Mouse (Mus musculus): ENCODE data around the gene H2afx. TPM values are rescaled to one million over a fixed set of nuclear protein-coding genes. Genes with fewer than 3 reads are reported as not detected.

H2afx gene
- polyA plus RNA-seq (2012): 682 and 860 TPM in 2 replicates

GRCm38 (mm10) chr9:44334396-44335330 lies at the start of gene H2afx:
H2afx (plus strand) TSS chr9:44334694.
- no peak for TF ChIP-seq GATA1 (IDR thresholded peaks at IDR 0.05; ENCODE audit: low read length)

- no peak for TF ChIP-seq GATA1 (IDR thresholded peaks at IDR 0.05; ENCODE audit: low read length)
Measured at GRCm38 (mm10) chr9:44286256-44286850, 48.1 kb upstream of the H2afx start.

DNA sequence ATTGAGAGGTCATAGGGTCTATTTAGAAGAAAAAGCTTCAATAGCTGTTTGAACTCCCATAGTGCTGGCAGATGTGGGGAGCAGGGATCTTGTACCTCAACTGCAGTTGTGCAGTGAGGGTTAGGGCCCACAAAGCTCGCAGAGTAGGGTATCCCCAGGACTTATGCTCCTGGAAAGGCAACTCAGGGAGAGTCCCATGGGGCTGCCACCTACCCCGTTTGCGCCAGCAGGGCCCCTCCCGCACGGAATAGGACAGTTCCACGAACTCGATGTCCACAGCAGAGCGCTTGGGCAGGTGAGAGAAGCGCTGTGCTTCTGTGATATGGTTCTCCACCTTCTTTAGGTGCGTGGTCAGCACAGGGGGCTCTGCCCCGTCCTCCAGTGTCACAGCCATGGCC lies 47.5 kb upstream of the H2afx start:
- no peak for TF ChIP-seq GATA1 (IDR thresholded peaks at IDR 0.05; ENCODE audit: low read length)

- TF ChIP-seq GATA1 (IDR thresholded peaks at IDR 0.05; ENCODE audit: low read length): no peak
Measured at GRCm38 (mm10) chr9:44287401-44288075, 47.0 kb upstream of the H2afx start.

- TF ChIP-seq GATA1 (IDR thresholded peaks at IDR 0.05; ENCODE audit: low read length): peak; percentile 20
Measured at GRCm38 (mm10) chr9:44288076-44288958, 46.2 kb upstream of the H2afx start, which contains the start of gene Abcg4. Abcg4 (minus strand) TSS chr9:44288615.

GRCm38 (mm10) chr9:44288959-44289291 lies 45.6 kb upstream of the H2afx start:
- no peak for TF ChIP-seq GATA1 (IDR thresholded peaks at IDR 0.05; ENCODE audit: low read length)

DNA sequence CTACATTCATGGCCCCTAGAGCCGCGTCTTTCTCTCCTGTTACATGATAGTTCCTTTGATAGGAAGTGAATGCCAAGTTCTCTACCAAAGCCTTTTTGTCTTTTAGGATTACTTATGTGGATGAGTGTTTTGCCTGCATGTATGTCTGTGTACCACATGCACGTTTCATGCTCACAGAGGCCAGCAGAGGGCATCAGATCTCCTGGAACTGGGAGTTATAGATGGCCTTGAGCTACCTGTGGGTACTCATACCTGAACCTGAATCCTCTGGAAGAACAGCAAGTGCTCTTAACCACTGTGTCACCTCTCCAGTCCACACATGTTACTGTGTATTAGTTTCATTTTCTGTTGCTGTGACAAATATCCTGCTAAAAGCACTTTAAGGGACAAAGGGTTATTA lies 42.0 kb upstream of the H2afx start:
- no peak for TF ChIP-seq GATA1 (IDR thresholded peaks at IDR 0.05; ENCODE audit: low read length)

DNA sequence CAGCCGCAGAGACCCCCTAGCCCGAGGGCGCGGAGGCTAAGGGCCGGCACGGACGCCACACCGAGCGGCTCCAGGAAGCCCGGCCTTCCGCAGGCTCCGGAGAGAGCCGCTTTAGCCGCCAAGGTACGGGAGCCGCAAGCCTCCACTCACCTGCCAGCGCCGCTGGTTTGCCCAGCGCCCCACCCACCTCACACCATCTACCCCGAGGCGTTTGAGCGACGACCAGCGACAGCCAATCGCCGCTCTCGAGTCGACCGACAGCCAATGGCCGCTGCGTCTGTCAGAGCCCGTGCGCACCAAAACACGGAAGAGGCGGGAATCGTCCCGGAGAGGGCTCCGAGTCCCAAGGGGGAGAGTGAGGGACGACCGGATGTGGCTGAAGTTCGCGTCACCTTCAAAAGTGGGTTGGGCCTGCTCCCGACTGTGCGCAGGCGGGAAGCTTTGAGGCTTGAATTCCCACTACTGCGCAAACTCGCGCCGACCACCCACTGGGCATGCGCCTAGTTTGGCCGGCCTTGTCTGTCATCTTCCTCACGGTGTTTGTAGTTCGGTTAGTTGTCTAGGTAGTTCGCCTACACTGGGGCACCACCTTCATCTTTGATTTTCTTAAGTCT lies 28.9 kb upstream of the H2afx start, which contains the start of gene Hinfp:
Gene Hinfp, minus strand, starts transcription at position 206 of the 614 bp plus-strand sequence.
- TF ChIP-seq GATA1 (IDR thresholded peaks at IDR 0.05; ENCODE audit: low read length): no peak

GRCm38 (mm10) chr9:44306532-44306931 lies 28.0 kb upstream of the H2afx start:
- no peak for TF ChIP-seq GATA1 (IDR thresholded peaks at IDR 0.05; ENCODE audit: low read length)

- no peak for TF ChIP-seq GATA1 (IDR thresholded peaks at IDR 0.05; ENCODE audit: low read length)
Measured at GRCm38 (mm10) chr9:44307248-44307647, 27.2 kb upstream of the H2afx start.

DNA sequence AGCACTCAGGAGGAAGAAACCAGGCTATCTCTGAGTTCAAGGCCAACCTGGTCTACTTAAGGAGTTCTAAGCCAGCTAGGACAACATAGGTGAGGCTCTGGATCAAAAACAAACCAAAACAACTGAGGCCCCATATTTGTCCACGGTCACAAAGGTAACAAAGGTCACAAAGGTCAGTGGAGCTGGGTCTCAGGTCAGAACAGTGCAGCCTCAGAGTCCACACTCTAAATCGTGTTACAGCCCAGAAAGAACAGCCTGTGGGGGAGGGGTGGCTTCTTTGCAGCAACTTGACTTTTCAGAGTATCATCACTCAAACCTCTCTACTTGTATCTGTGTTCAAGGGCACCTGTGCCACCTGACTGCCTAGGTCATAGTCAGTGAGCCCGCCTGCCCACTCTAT lies 24.7 kb upstream of the H2afx start:
- TF ChIP-seq GATA1 (IDR thresholded peaks at IDR 0.05; ENCODE audit: low read length): no peak

- TF ChIP-seq GATA1 (IDR thresholded peaks at IDR 0.05; ENCODE audit: low read length): no peak
Measured at GRCm38 (mm10) chr9:44310750-44311135, 23.8 kb upstream of the H2afx start.

DNA sequence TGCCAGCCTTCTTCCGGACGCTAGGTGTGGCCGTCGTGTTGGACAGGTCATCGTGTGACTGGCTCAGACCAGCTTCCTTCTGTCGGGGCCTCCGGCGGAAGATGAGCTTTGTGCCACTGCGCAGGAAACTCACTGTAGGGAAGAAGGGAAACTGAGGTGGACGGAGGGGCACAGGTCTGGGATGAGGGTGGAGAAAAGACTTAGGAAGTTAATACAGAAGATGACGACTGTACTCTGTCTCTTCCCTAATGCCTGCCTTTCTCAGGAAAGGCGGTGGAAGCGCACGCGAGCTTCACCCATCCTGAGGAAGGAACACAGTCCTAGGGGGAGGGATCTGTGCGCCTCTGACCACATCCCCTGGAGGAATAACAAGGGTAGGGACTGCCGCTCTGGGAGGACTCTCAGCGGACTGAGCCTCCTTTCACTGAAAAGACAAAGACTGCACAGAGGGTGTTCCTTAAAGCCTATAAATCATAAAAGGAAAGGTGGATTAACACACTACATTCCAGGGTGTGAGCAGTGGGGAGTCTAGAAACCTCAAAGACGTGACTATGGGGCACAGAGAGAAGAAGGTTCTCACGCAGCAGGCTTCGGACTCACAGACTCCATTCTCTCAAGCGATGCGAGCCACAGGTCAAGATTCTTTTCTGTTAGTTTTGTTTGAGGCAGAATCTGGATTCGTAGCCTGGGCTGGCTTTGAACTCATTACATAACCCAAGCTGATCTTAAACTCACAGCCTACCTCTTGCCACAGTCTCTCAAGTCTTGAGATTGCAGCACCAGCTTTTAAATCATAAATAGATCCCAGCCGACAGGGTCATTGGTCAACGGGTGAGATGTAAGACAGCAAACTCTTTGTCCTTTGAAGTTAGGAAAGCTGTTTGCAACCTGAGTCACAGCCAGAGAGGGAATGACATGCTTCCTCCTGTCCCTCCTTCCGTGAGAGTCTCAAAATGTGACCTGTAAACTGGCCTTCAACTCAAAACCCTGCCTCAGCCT lies 23.1 kb upstream of the H2afx start:
- no peak for TF ChIP-seq GATA1 (IDR thresholded peaks at IDR 0.05; ENCODE audit: low read length)

Data from G1E-ER4 (cell line).